Mouse (Mus musculus): ENCODE measurements around the gene Notch2. TPM values are rescaled to one million over a fixed set of nuclear protein-coding genes. Genes with fewer than 3 reads are reported as not detected.

The Notch2 gene
- polyA plus RNA-seq, 1 experiment from 2014 or later, result 29.6 TPM

GRCm38 (mm10) chr3:98145204-98145603 lies 131.9 kb downstream of the Notch2 start:
- Histone ChIP-seq H3K4me1 (no peaks in the 10 kb centered on the region), H3K36me3 (peaks cover 96% of the 10 kb centered on the region), H3K27me3 (ENCODE audit: low read depth, poor library complexity, severe bottlenecking) (no peaks in the 10 kb centered on the region), H3K9me3 (replicated peaks) (no peaks in the 10 kb centered on the region), H3K4me3 (no peak overlapping the region), H3K27ac (no peak overlapping the region)
- DNase-seq (ENCODE audit: low spot score), result no peak
- WGBS, result 91% methylated on average over 10 of the region's 10 CpGs

GRCm38 (mm10) chr3:98146471-98147410 lies 133.4 kb downstream of the Notch2 start:
- peak; percentile 28 for DNase-seq (ENCODE audit: low spot score)
- Histone ChIP-seq H3K4me1 (no peaks in the 10 kb centered on the region), H3K27me3 (ENCODE audit: low read depth, poor library complexity, severe bottlenecking) (no peaks in the 10 kb centered on the region), H3K4me3 (no peak overlapping the region), H3K36me3 (peaks cover 89% of the 10 kb centered on the region), H3K9me3 (replicated peaks) (no peaks in the 10 kb centered on the region), H3K27ac (no peak overlapping the region)
- WGBS, result 97% methylated on average over 29 of the region's 29 CpGs

- no peak overlapping the region for H3K4me3 ChIP-seq
- DNase-seq (ENCODE audit: low spot score), result peak; percentile 18
- H3K27ac ChIP-seq, result no peak overlapping the region
- H3K4me1 ChIP-seq, result no peaks in the 10 kb centered on the region
- H3K36me3 ChIP-seq, result peaks cover 79% of the 10 kb centered on the region
- H3K9me3 ChIP-seq (replicated peaks), result no peaks in the 10 kb centered on the region
- WGBS, result 93% methylated on average over 14 of the region's 14 CpGs
- H3K27me3 ChIP-seq (ENCODE audit: low read depth, poor library complexity, severe bottlenecking), result no peaks in the 10 kb centered on the region
These were observed 134.4 kb downstream of the Notch2 start for GRCm38 (mm10) chr3:98147706-98148105.

GRCm38 (mm10) chr3:98149881-98150280 lies 136.6 kb downstream of the Notch2 start:
- Histone ChIP-seq H3K27me3 (ENCODE audit: low read depth, poor library complexity, severe bottlenecking) (no peaks in the 10 kb centered on the region), H3K4me3 (no peak overlapping the region), H3K9me3 (replicated peaks) (no peaks in the 10 kb centered on the region), H3K4me1 (no peaks in the 10 kb centered on the region), H3K36me3 (peaks cover 57% of the 10 kb centered on the region), H3K27ac (no peak overlapping the region)
- peak; percentile 10 for DNase-seq (ENCODE audit: low spot score)
- WGBS, result 96% methylated on average over 11 of the region's 11 CpGs

GRCm38 (mm10) chr3:98151016-98151415 lies 137.7 kb downstream of the Notch2 start:
- 0 out of 2 replicates have a peak, but pooled peaks cover under 1% of the 10 kb centered on the region for H3K4me1 ChIP-seq
- peaks cover 46% of the 10 kb centered on the region for H3K36me3 ChIP-seq
- no peaks in the 10 kb centered on the region for H3K9me3 ChIP-seq (replicated peaks)
- 89% methylated on average over 10 of the region's 10 CpGs for WGBS
- H3K4me3 ChIP-seq, result no peak overlapping the region
- DNase-seq (ENCODE audit: low spot score), result peak; percentile 25
- H3K27ac ChIP-seq, result no peak overlapping the region
- no peaks in the 10 kb centered on the region for H3K27me3 ChIP-seq (ENCODE audit: low read depth, poor library complexity, severe bottlenecking)

- H3K9me3 ChIP-seq (replicated peaks), result no peaks in the 10 kb centered on the region
- H3K4me3 ChIP-seq, result no peak overlapping the region
- no peak for DNase-seq (ENCODE audit: low spot score)
- no peak overlapping the region for H3K27ac ChIP-seq
- peaks cover 22% of the 10 kb centered on the region for H3K36me3 ChIP-seq
- no peaks in the 10 kb centered on the region for H3K27me3 ChIP-seq (ENCODE audit: low read depth, poor library complexity, severe bottlenecking)
- H3K4me1 ChIP-seq, result peaks cover 4% of the 10 kb centered on the region; the same call in 1 of the 2 replicates
These were observed 140.1 kb downstream of the Notch2 start for GRCm38 (mm10) chr3:98153460-98153859.

GRCm38 (mm10) chr3:98156158-98156557 lies 142.8 kb downstream of the Notch2 start:
- no peaks in the 10 kb centered on the region for H3K27me3 ChIP-seq (ENCODE audit: low read depth, poor library complexity, severe bottlenecking)
- WGBS, result 43% methylated on average over 4 of the region's 4 CpGs
- peaks cover 1% of the 10 kb centered on the region for H3K36me3 ChIP-seq
- H3K9me3 ChIP-seq (replicated peaks), result no peaks in the 10 kb centered on the region
- peaks cover 7% of the 10 kb centered on the region for H3K4me1 ChIP-seq
- H3K27ac ChIP-seq, result no peak overlapping the region
- no peak overlapping the region for H3K4me3 ChIP-seq
- no peak for DNase-seq (ENCODE audit: low spot score)

- H3K4me3 ChIP-seq, result no peak overlapping the region
- H3K9me3 ChIP-seq (replicated peaks), result no peaks in the 10 kb centered on the region
- 84% methylated on average over 2 of the region's 2 CpGs for WGBS
- H3K4me1 ChIP-seq, result peaks cover 7% of the 10 kb centered on the region
- H3K36me3 ChIP-seq, result no peaks in the 10 kb centered on the region
- no peak overlapping the region for H3K27ac ChIP-seq
- no peaks in the 10 kb centered on the region for H3K27me3 ChIP-seq (ENCODE audit: low read depth, poor library complexity, severe bottlenecking)
- no peak for DNase-seq (ENCODE audit: low spot score)
These were observed 143.7 kb downstream of the Notch2 start for GRCm38 (mm10) chr3:98157073-98157472.

GRCm38 (mm10) chr3:98157585-98157984 lies 144.3 kb downstream of the Notch2 start:
- peaks cover 7% of the 10 kb centered on the region for H3K4me1 ChIP-seq
- 73% methylated on average over 2 of the region's 2 CpGs for WGBS
- H3K4me3 ChIP-seq, result no peak overlapping the region
- no peaks in the 10 kb centered on the region for H3K27me3 ChIP-seq (ENCODE audit: low read depth, poor library complexity, severe bottlenecking)
- no peaks in the 10 kb centered on the region for H3K9me3 ChIP-seq (replicated peaks)
- no peak overlapping the region for H3K27ac ChIP-seq
- no peaks in the 10 kb centered on the region for H3K36me3 ChIP-seq
- DNase-seq (ENCODE audit: low spot score), result no peak

- H3K36me3 ChIP-seq, result no peaks in the 10 kb centered on the region
- H3K4me3 ChIP-seq, result no peak overlapping the region
- peaks cover 7% of the 10 kb centered on the region for H3K4me1 ChIP-seq
- no peaks in the 10 kb centered on the region for H3K27me3 ChIP-seq (ENCODE audit: low read depth, poor library complexity, severe bottlenecking)
- no peak for DNase-seq (ENCODE audit: low spot score)
- H3K9me3 ChIP-seq (replicated peaks), result no peaks in the 10 kb centered on the region
- 76% methylated on average over 4 of the region's 4 CpGs for WGBS
- H3K27ac ChIP-seq, result no peak overlapping the region
These were observed 145.3 kb downstream of the Notch2 start for GRCm38 (mm10) chr3:98158646-98159045.

GRCm38 (mm10) chr3:98159289-98159688 lies 146.0 kb downstream of the Notch2 start:
- WGBS, result 60% methylated on average over 4 of the region's 4 CpGs
- DNase-seq (ENCODE audit: low spot score), result no peak

GRCm38 (mm10) chr3:98160330-98160729 lies 147.0 kb downstream of the Notch2 start, which contains the start of gene Adam30:
Adam30 (plus strand) TSS chr3:98160630.
- Histone ChIP-seq H3K4me3 (no peak within 1 kb of the TSS), H3K27ac (no peak within 1 kb of the TSS), H3K27me3 (ENCODE audit: low read depth, poor library complexity, severe bottlenecking) (no peaks in the 10 kb centered on the region), H3K4me1 (peaks cover 7% of the 10 kb centered on the region), H3K36me3 (no peaks in the 10 kb centered on the region), H3K9me3 (replicated peaks) (no peaks in the 10 kb centered on the region)
- 87% methylated on average over 17 of the region's 17 CpGs for WGBS
- DNase-seq (ENCODE audit: low spot score), result no peak

More at GRCm38 (mm10) chr3:98159289-98159688, 146.0 kb downstream of the Notch2 start:
- H3K27ac ChIP-seq, result no peak overlapping the region
- peaks cover 7% of the 10 kb centered on the region for H3K4me1 ChIP-seq
- no peak overlapping the region for H3K4me3 ChIP-seq
- no peaks in the 10 kb centered on the region for H3K27me3 ChIP-seq (ENCODE audit: low read depth, poor library complexity, severe bottlenecking)
- H3K9me3 ChIP-seq (replicated peaks), result no peaks in the 10 kb centered on the region
- H3K36me3 ChIP-seq, result no peaks in the 10 kb centered on the region

GRCm38 (mm10) chr3:98178340-98178739 lies 165.0 kb downstream of the Notch2 start:
- no peaks in the 10 kb centered on the region for H3K9me3 ChIP-seq (replicated peaks)
- no peak for DNase-seq (ENCODE audit: low spot score)
- no peaks in the 10 kb centered on the region for H3K27me3 ChIP-seq (ENCODE audit: low read depth, poor library complexity, severe bottlenecking)
- WGBS, result 91% methylated on average over 4 of the region's 4 CpGs
- H3K36me3 ChIP-seq, result no peaks in the 10 kb centered on the region
- no peak overlapping the region for H3K4me3 ChIP-seq
- no peaks in the 10 kb centered on the region for H3K4me1 ChIP-seq
- H3K27ac ChIP-seq, result no peak overlapping the region

Data from limb, embryonic 10.5 days (tissue).